In genomic region chr3:41565955-41566354, GRCm38 (mm10) we compare ENCODE assay signal across 8 mouse cellular contexts. TPM values are rescaled to one million over a fixed set of nuclear protein-coding genes. Genes with fewer than 3 reads are reported as not detected.
DNase-seq lines count a peak whose midpoint lies in the region; ATAC-seq lines count a peak whose summit lies in the region.

No protein-coding gene starts in this region.

- WGBS in hindbrain, embryonic 13.5 days, result 0% methylated on average over 26 of the region's 26 CpGs

- ATAC-seq in hindbrain, embryonic 13.5 days (ENCODE audit: low FRiP score), result peak; percentile 71

- H3K4me3 ChIP-seq in hindbrain, embryonic 13.5 days, result peak overlapping the region; percentile 79

- peak overlapping the region; percentile 89 for H3K9ac ChIP-seq in hindbrain, embryonic 13.5 days

- H3K27ac ChIP-seq in hindbrain, embryonic 13.5 days, result peak overlapping the region; percentile 97

- H3K4me2 ChIP-seq in hindbrain, embryonic 13.5 days, result peak overlapping the region; percentile 88

- DNase-seq in NIH3T3 (ENCODE audit: low read depth), result peak; percentile 92
- peak; percentile 85 to 90 for DNase-seq in cerebellum, postnatal 25 days
- DNase-seq in frontal cortex, postnatal 25 days (ENCODE audit: low spot score in 2 of 2), result peak; percentile 56 to 75
- DNase-seq in layer of hippocampus, postnatal 25 days (ENCODE audit: extremely low spot score in 1 of 2, low spot score in 1 of 2), result peak; percentile 70 to 73
- DNase-seq in lung, postnatal 14 days, result peak; percentile 82
- DNase-seq in retina, adult 2 months (ENCODE audit: low read depth, low spot score), result peak; percentile 37
- peak; percentile 92 for DNase-seq in thymus, postnatal 14 days

- no peaks in the 10 kb centered on the region for H3K36me3 ChIP-seq in hindbrain, embryonic 13.5 days

- H3K9me3 ChIP-seq in hindbrain, embryonic 13.5 days, result no peaks in the 10 kb centered on the region

- no peaks in the 10 kb centered on the region for H3K27me3 ChIP-seq in hindbrain, embryonic 13.5 days

- peaks cover 13% of the 10 kb centered on the region for H3K4me1 ChIP-seq in hindbrain, embryonic 13.5 days (replicated peaks)

RNA-seq across cellular contexts. Expression of gene Jade1, which starts 10.4 kb away (rescaled TPM):
- 11.2 and 12.4 TPM in 2 replicates for polyA plus RNA-seq in hindbrain, embryonic 13.5 days (2015; fragmentation: Nextera tagmentation; extraction: Ambion mirVana)
- total RNA-seq in layer of hippocampus, postnatal 25 days (2021), result 10 to 100 TPM; 23.9 to 26.7 TPM

Comparison
In these comparisons a context has a peak if more than half of its experiments do, and no peak if none do; other contexts are left out.
1. Peak in every context shown above with its lines: DNase-seq, ATAC-seq, H3K4me3 ChIP-seq and H3K27ac ChIP-seq.
2. DNase-seq: peak in every context shown above with its lines; median percentile 92 in NIH3T3; 92 in thymus, postnatal 14 days; 88 in cerebellum, postnatal 25 days; 82 in lung, postnatal 14 days; 72 in layer of hippocampus, postnatal 25 days; 66 in frontal cortex, postnatal 25 days; 37 in retina, adult 2 months.